Mouse (Mus musculus) testis, adult 2 months (tissue): ENCODE results near the gene 4921517D22Rik.

Source experiments
- CTCF ChIP-seq: fragments of 200-500 bp; IDR thresholded peaks from 2 replicates; pipeline ENCODE4 v1.5.1; 2012; ENCODE audit warnings: low read depth, mild to moderate bottlenecking, inconsistent platforms, low read length, moderate library complexity; ENCODE audit not compliant: control insufficient read depth, insufficient read depth, insufficient replicate concordance
- POLR2A ChIP-seq: fragments of 200-500 bp; IDR thresholded peaks from 2 replicates; pipeline ENCODE4 v1.6.1; 2012; ENCODE audit warnings: low read depth, mild to moderate bottlenecking, inconsistent platforms, low read length, moderate library complexity; ENCODE audit not compliant: control insufficient read depth

DNA sequence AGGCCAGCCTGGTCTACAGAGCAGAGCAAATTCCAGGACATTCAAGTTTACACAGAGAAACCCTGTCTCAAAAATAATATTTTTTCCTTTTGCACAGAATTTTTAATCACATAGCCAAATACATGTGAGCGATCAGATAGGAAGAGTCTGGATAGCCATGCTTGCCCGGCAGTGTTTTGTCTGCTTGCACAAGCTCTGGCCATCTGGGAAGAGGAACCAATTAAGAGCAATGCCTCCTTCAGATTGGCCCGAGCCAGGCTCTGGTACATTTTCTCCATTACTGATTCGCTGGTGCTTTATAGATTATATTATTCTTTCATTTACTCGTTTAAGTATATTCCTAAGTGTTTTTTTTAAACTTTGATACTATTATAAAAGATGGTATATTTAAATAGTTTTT is 26.1 kb downstream of the 4921517D22Rik start:
- no peak for TF ChIP-seq CTCF
- TF ChIP-seq POLR2A, result no peak
